Mouse (Mus musculus): ENCODE measurements around the gene Uckl1.
A peak's percentile ranks its signal among the peaks of the same experiment; 100 is the strongest.

Uckl1 gene

GRCm38 (mm10) chr2:181571941-181572670 lies 12.6 kb downstream of the Uckl1 start:
- peak; percentile 69 for DNase-seq

DNA sequence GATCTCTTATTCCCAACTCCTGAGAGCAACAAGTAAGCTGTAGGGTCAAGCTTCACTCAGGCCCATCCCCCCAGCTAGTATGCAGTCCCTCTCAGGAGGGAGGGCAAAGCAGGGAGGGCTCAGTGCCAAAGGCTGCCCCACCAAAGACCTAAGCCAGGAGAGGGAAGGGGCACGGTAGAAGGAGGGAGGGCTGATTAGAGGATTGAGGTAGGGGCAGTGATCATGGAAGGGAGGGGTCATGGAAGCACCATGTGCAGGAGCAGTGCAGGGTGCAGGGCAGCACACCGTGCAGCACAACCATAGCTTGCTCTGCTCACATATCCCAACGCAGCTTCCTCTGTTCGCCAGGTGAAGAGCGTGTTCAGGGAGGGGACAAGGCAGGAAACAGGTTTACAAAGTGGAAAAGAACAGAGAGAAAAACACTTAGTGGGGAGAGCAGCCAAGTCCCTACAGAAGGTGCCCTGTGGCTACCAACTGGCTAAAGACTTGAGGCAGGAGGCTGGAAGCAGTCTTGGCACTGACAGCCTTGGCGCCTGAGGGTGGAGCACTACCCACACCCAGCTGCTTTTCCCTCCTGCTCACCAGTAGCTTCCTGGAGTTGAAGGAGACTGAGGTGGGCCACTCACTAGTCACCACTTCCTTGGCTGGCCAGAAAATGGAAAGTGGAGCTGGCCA lies 13.6 kb downstream of the Uckl1 start:
- DNase-seq = peak; percentile 89

DNA sequence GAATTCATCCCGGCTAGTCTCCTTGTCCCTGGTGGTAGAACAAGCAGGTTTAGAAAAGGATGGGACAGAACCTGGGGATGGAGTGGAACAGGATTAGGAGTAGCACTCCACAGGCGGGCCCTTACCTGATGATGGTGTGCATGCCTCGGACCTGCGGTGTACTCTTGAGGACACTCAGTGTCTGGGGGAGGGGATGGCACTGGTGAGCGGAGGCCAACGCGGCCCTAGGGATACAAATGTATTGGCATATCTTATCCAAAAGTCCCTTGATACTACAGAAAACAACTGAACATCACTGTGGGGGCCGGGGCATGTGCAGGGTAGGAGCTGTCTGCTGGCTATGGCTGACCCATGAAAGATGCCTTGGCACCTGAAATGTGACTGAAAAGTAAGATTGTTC lies 14.3 kb downstream of the Uckl1 start:
- DNase-seq = peak; percentile 56

- no peak for DNase-seq
Observed at GRCm38 (mm10) chr2:181569856-181570255, 14.8 kb downstream of the Uckl1 start.

- peak; percentile 61 for DNase-seq
Observed at GRCm38 (mm10) chr2:181568272-181569008, 16.3 kb downstream of the Uckl1 start.

- DNase-seq = no peak
Observed at GRCm38 (mm10) chr2:181567338-181567737, 17.4 kb downstream of the Uckl1 start.

DNA sequence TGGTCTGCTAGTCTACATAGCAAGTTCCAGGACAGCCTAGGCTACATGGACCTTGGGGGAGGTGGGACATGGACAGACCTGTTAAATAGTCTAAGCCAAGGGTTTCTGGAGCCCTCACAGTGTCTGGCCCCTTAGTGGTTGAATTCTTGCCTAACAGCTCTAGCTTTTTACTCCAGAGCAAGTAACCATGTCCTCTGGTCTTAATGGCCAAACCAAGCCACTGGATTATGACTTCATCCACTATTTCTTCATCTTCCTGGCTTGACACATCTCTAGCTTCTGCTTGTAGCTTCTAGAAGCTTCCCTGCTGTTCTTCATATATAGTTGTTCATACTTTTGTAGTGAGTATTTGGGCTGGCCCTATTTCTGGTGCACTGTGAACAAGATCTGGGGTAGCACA lies 30.9 kb downstream of the Uckl1 start:
- no peak for DNase-seq

DNA sequence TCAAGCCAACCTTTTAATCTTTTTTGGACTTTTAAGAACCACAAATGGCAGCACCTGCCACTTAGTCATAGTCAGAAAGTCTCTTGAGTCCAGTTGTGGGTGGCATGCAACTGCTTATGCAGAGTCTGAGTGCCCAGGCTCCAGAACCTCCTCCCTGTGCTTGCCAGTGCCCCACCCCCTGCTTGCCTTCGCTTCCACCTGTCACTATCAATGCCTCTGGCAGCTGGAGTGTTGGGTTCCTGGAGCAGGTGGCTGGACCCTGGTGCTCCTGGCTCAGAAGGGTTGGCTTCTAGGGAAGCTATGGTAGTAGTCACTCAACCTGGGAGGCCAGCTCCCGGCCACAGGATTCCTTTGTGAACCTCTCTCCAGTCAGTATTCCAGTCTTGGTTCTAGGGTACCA lies 34.5 kb downstream of the Uckl1 start:
- no peak for DNase-seq

DNA sequence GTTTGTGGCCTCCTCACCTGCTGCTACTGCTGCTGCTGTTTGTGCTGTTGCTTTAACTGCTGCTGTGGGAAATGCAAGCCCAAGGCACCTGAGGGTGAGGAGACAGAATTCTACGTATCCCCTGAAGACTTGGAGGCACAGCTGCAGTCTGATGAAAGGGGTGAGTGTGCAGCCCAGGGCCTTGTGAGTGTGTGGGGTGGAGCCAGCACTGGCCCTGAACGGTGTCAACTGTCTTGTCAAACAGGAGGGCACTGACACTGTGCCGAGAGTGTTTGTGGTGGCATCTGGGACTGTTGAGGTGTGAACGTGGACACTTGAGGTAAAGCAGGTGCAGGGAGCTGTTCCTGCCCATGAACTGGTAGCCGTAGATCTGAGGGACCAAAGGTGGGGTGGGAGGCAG lies 36.0 kb downstream of the Uckl1 start:
- DNase-seq = no peak

DNA sequence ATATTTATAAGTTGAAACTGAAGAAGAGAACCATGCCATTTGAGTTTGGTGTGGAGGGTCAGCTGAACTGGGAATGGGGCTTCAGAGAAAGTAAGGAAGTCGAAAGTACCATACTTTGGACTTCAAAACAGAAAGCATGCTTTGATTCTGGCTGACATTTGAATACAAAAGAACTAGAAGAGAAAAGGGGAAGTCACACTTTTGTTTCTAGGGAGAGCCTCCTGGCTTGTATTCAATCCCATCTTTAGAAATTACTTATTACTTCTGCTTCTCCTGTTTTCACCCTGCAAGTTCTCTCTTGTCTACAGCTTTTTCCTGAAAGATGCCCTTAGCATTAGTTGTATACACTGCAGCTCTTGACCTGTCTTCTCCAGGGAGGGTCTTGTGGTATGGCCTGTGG lies 36.5 kb downstream of the Uckl1 start:
- no peak for DNase-seq

GRCm38 (mm10) chr2:181546142-181546541 lies 38.5 kb downstream of the Uckl1 start:
- no peak for DNase-seq

GRCm38 (mm10) chr2:181541761-181542380 lies 42.8 kb downstream of the Uckl1 start:
- peak; percentile 72 for DNase-seq

- DNase-seq = no peak
Observed at GRCm38 (mm10) chr2:181537444-181538047, 47.1 kb downstream of the Uckl1 start.

DNA sequence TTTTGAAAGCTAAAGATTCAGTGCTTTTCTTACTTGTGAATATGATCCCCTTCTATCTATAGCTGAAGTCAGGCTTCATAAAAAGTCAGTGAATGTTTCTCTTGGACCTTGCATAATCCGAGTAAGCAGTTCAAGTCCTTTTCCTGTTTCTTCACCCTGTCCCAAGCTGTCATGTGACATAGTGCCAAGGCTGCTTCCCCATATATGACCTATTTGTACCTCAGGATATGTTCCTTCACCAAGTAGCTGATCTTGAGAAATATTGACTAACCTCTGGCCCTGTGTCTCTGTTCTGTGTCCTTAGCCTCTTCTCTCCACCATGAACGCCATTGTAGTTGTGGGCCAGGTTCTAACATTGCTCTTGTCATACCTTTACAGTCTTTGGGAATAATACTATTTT lies 48.3 kb downstream of the Uckl1 start:
- DNase-seq = no peak

DNA sequence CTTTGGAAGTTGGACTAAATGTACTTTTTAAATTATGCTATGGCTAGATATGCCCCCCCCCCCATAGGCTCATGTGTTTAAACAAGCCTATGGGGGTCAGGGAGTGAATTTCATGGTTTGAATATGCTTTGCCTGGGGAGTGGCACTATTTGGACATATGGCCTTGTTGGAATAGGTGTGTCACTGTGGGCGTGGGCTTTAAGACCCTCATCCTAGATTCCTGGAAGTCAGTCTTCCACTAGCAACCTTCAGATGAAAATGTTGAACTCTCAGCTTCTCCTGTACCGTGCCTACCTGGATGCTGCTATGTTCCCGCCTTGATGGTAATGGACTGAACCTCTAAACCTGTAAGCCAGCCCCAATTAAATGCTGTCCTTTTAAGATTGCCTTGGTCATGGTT lies 52.1 kb downstream of the Uckl1 start:
- DNase-seq = no peak

DNA sequence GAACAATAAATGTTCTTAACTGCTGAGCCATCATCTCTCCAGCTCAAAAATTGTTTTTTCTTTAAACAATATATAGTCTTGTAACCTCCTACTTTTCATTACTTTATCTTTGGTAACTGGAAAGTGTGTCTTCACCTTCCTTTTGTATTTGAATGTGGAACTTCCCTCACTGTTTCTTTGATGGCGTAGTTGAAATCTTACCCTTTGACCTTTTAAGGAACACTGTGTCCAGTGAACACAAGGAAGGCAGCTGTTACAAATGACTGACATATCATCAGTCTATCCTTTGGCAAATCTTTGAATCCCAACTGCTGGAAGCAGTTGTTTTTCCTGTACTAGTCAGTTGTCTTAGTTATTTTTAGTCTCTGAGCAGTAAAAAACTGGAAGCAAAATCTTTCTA lies 55.6 kb downstream of the Uckl1 start:
- no peak for DNase-seq

- no peak for DNase-seq
Observed at GRCm38 (mm10) chr2:181525526-181525925, 59.2 kb downstream of the Uckl1 start.

- peak; percentile 59 for DNase-seq
Observed at GRCm38 (mm10) chr2:181522811-181523210, 61.9 kb downstream of the Uckl1 start.

DNA sequence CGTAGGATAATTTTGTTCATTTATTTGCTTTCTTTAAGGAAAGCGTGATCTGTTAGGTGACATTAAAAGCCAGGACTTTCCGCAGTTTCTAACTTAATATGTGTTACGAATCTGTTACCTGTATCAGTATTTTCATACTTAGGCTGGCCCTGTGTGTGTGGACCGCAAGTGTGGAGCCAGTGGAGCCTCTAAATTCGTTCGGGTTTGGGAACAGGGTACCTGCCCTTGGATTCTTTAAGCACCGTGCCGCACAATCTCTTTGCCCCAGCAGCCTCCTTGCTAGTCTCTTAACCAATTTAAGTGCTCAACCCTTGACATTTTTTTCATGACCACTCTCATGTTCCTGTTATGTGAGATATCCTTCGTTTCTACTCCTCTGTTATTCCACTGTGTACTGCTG lies 63.2 kb downstream of the Uckl1 start:
- no peak for DNase-seq

- DNase-seq = no peak
Observed at GRCm38 (mm10) chr2:181520936-181521227, 63.8 kb downstream of the Uckl1 start.

DNA sequence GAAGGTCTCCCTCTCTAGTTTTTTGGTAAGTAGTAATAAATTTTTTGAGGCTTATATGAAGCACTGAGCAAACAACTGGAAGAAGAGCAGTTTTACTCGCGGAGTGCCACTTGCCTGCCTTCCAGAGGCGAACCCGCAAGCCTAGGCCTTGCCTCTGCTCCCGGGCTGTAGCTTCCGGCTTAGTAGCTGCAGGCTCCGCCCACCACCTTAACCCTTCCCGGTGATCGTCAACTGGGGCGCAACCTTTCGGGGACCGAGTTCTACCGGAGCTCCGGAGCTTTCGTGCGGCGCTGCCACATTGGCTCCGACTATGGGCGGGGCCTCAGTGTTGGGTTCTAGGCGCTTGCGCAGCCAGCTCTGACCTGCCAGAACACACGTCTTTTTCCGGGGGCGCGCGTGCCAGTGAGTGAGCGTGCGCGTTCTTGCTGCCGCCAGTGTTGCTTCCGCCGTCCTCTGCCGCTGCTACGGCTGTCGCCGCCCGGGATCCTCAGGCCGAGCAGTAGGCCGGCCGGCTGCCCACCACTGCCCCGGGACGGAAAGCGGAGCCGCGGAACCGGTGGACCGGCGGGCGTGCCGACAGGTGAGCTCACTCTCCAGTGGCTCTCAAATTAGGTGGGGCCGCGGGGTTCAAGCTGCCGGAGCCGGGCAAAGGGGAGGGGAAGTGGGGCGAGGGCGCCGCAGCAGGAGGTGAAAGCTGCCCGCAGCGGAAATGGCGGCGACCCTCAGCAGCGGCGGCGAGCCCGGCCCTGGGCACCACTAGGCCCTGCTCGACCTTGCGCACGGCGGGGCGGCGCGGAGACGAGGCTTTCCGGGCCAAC lies 64.4 kb downstream of the Uckl1 start, which contains the start of gene Dnajc5:
Dnajc5 (plus strand) TSS at position 368 of the 818 bp plus-strand sequence.
- peak; percentile 98 for DNase-seq

GRCm38 (mm10) chr2:181519201-181519600 lies 65.5 kb downstream of the Uckl1 start:
- DNase-seq = no peak
